Mouse (Mus musculus) fibroblast of lung, adult 2 months (primary cell): ENCODE data around the gene Atp5d.

Source experiments
- DNase-seq: peaks from one replicate; pipeline ENCODE4 v3.0.0-alpha.2; 2011; ENCODE audit warnings: low read depth

Gene Atp5d

GRCm38 (mm10) chr10:80117736-80118135, 20.7 kb upstream of the Atp5d start:
- no peak for DNase-seq

DNA sequence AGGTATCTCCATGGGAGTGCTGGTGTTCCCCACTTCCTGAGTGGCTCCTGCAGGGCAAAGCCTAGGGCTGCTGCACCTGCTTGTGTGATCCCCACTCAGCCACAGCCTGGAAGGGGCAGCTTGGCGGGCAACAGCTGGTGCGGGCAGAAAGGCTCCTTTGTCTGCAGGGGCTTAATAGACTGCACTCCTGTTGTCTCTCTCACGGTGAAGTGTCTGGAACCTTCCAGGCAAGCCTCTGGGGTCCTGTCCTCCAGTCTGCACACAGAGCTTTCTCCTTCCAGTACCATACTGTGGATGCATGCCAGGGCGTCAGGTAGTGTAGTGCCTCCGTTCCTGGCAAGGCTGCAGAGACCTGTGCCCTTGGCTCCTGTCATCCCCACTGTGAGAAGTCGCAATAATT, 19.9 kb upstream of the Atp5d start:
- no peak for DNase-seq

GRCm38 (mm10) chr10:80120146-80120545, 18.3 kb upstream of the Atp5d start:
- DNase-seq = no peak

DNA sequence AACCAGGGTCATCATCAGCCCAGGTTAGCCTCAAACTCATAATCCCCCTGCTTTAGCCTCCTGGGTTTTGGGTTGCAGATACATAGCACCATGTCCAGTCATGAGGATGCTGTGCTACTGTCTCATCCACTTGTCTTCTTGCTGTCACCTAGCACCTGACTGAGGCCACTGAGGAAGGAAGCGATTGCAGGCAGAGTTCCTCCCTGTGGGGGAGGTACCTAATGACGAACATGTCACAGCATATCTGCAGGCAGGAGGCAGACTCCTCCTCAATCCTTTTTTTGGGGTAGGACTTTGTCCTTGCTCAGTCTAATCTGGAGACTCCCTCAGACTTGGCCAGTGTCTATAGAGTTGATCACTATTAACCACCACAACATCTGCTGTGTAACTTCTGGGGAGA, 16.8 kb upstream of the Atp5d start:
- no peak for DNase-seq

GRCm38 (mm10) chr10:80123932-80124562, 14.4 kb upstream of the Atp5d start:
- no peak for DNase-seq

- no peak for DNase-seq
These were observed 10.5 kb upstream of the Atp5d start for GRCm38 (mm10) chr10:80127920-80128319.

DNA sequence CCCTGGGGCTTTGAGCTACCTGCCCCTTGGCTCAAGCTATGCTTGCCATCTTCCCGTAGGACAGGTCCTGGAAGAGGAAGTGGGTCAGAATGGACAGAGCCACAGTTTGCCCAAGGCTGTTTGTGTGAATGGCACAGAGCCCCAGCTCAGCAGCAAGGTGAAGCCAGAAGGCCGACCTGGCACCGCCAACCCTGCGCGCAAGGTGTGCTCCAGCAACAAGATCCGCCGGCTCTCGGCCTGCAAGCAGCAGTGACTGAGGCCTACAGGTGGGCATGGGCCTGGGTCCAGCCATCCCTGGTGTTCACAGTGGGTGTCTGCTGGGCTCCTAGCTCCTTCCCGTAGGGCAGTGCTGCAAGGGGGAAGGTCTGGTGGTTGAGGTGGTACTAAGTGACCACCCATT, 8.6 kb upstream of the Atp5d start:
- no peak for DNase-seq

- DNase-seq = no peak
These were observed 7.9 kb upstream of the Atp5d start for GRCm38 (mm10) chr10:80130403-80131031.

- DNase-seq = no peak
These were observed 7.0 kb upstream of the Atp5d start for GRCm38 (mm10) chr10:80131316-80131951.

DNA sequence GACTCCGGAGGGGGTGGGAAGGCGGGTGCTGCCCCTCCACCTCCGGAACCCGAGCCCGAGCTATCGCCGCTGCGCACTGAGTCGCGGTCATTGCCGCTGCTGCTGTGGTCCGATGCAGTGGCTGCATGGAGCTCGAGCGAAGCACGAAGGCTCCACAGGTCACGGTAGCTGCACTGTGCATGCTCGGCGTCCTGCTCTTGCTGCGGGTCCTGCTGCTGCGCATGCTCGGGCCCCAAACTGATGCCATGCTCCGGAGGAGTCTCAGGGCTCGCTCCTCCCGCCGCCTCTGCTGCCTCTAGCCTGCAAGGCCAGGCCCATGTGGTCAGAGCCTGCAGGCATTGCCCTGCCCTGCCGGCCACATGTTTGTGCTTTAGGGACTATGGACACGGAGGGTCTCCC, 6.5 kb upstream of the Atp5d start:
- DNase-seq = no peak

DNA sequence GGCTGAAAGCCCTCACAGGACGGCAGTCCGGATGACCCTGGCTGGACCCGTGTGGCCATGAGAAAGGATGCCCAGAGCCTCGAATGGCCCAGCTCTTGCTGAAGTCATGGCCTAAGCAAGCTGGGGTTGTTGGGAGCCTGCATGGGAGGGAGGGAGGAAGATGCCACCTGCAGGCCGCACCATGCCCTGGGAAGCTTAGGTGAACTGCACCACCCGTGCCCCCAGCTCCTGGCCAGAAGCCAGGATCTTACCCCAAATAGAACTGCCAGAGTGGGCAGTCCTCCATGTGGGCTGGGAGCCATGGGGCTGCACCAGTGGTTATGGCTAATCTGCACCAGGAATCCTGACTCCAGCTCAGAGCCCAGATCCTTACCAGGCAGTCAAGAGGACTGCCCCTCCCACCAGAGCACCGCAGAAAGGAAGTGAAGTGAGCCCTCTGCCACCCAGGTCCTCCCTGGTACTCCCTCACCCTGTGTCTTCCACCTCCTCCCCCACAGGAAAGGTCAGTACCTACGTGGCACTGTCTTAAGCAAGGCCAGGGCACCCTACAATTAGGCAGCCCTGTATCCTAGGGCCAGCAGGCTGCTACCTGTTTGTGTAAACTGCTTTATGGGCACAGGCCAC, 5.1 kb upstream of the Atp5d start:
- no peak for DNase-seq

- DNase-seq = no peak
These were observed 4.0 kb upstream of the Atp5d start for GRCm38 (mm10) chr10:80134421-80134820.

GRCm38 (mm10) chr10:80135161-80135560, 3.3 kb upstream of the Atp5d start:
- no peak for DNase-seq

- DNase-seq = no peak
These were observed 2.8 kb upstream of the Atp5d start for GRCm38 (mm10) chr10:80135641-80136040.

DNA sequence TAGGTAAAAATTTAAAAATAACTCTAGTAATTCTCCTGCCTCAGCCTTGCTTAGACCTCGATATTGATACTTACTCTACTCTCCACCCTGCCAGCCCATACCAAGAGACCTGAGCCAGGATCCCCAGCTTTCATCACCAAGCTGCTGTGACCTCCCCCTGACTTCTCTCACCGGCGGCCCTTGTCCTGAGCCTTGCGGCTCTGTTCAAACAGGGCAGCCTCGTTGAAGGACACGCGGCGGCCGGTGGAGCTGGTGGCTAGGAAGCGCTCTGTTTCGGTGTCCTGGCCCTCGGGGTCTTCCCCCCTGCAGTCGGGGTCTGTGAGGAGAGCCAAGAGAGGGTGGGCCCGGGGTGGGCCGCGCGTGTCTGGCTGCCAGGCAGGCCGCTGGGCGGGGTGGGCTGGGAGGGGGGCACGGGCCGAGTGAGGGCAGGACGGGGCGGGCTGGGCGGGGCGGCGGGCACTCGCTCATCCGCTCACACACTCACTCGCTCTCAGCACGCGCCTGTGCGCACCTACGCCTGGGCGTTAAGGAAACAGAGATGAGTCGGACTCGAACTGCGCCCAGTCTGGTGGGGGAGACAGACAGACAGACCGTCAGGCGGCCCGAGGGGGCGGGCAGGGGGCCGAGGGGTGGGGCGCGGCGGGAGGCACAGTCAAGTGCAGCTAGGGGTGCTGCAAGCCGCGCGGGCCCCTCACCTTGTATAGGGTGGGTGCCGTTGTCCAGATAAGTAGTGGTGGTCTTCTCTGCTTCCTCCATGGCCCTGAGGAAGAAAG, 2.1 kb upstream of the Atp5d start:
- DNase-seq = no peak

DNA sequence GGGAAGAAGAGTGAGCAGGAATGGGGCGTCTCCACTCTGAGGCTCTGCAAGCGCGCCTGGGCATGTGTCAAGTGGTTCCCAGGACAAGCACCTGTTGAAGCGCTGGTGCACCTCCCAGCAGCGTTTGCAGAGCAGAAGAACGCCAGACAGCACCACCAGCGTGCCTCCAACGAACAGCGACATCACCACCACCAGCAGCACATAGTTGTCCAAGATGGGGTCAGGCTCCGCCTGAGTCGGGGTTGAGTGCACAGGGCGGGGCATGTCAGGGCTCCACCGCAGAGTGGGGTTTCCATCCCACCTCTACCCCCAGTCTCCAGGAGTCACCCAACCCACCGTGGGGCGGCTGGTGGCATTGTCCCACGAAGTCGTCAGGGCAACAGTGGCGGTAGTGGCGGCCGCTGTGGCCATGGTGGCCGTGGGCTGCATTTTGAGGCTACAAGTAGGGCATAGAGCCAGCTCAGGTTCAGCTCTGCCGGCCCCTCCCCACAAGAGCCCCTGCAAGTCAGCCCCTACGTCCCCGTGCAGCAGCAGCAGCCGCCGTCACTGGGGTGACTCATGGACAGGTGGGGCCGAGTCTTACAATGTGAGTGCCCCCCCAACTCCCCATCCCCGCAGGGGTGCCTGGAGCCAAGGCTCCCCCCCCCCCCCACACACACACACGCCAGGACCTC, 1.3 kb upstream of the Atp5d start:
- DNase-seq = no peak

GRCm38 (mm10) chr10:80137626-80138552, 543 bp upstream of the Atp5d start:
- DNase-seq = no peak

DNA sequence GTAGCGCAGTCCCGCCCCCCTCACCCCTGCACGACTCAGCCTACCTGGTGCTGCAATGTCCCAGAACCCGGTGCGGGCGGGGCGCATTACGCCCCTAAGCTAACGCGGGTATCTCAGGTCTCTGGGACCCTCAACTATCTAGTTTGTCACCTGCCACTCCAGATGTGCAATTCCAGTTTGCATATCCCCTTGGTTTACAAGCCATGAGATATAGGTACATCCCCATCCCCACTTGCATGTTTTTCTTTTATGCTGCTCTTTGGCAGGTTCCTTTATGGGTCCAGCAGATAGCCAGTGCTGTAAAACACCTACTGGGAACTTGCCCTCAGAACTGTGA, 975 bp downstream of the Atp5d start:
- no peak for DNase-seq

DNA sequence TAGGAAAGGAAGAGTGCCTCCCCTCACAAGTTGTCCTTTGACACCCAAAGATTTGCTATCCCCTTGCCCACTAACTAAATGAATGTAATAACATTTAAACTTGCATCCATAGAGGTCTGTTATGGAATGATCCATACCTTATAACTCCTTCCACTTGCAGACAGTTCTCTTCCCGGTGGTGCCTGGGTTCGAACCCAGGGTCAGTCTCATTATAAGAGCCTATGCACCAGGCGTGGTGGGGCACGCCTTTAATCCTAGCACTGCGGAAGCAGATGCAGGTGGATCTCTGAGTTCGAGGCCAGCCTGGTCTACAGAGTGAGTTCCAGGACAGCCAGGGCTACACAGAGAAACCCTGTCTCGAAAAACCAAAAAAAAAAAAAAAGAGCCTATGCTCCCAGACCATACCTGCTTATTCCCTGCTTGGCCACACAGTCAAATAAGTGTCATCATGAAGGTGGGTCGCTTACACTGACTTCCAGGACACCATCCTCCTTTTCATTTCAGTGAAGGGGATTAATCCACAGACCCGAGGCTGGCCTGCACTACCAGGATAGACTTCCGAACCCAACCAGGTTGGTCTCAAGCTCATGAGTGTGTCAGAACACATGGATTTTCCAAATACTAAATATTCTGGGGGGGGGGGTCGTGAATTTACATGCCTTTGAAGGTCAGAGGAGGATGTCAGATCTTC, 1.7 kb downstream of the Atp5d start:
- DNase-seq = no peak

DNA sequence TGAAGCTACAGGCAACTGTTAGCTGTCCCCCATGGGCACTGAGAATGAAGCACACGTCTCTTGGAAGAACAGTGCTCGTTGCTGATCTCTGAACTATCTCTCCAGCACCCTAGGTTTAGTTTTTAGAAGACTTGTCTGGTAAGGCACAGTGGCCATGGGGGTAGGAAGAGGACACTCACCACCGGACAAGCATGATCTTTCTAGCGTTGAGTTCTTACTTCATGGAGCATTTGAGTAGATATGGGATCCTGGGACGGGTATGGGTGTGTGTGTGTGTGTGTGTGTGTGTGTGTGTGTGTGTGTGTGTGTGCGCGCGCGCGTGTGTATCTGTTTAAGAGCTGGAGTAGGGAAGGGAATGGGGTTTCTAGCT, 2.2 kb downstream of the Atp5d start, which contains the start of gene Cbarp:
TSS of gene Cbarp (minus strand) at position 170 of the 370 bp plus-strand sequence.
- no peak for DNase-seq
